Mouse (Mus musculus): ENCODE measurements around the gene 1700016C15Rik. TPM values are rescaled to one million over a fixed set of nuclear protein-coding genes. Genes with fewer than 3 reads are reported as not detected.
A peak's percentile ranks its signal among the peaks of the same experiment; 100 is the strongest.

Gene 1700016C15Rik
- polyA plus RNA-seq, 1 experiment from 2014 or later = 1.8 TPM

DNA sequence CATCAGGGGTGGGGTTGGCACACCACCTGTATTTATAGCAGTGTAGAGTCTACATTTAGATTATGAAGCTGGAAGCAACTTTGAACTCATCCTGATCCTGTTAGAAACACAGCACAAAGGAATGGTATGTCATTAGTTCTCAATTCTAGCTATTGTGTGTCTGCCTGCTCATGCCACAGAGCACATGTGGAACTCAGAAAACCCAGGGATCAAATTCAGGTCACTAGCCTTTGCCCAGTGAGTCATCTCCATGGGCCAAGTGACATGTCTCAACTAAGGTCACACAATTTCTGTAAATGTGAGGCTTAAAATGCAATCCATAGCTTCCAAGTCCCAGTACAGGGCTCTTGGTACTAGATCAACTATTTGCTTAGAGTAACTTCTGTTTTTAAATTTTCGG lies 12.5 kb downstream of the 1700016C15Rik start:
- TF ChIP-seq CTCF (IDR thresholded peaks at IDR 0.05) = no peak
- ChIA-PET POLR2A (interaction anchor here (0.6 kb wide), 1 partner anchor 15 kb away, joined by 3 read pairs; no protein-coding TSS in a partner anchor), CTCF (interaction anchor here (1.0 to 2.0 kb wide), 2 partner anchors 15 to 40 kb away, joined by 3 to 6 read pairs; no protein-coding TSS in a partner anchor)
- in situ Hi-C loops (cut with MboI; ENCODE audit: low pct_unique_long_range_greater_than_20kb) = no loop called here
- no peaks in the 10 kb centered on the region for H3K27me3 ChIP-seq
- ATAC-seq (no peak), DNase-seq (ENCODE audit: low read depth, low spot score) (no peak)

GRCm38 (mm10) chr1:177744521-177745325 lies 15.1 kb downstream of the 1700016C15Rik start:
- ChIA-PET POLR2A (no interaction called here), CTCF (interaction anchor here (1.3 kb wide), 1 partner anchor 9 kb away, joined by 3 read pairs; no protein-coding TSS in a partner anchor)
- in situ Hi-C loops (cut with MboI; ENCODE audit: low pct_unique_long_range_greater_than_20kb) = no loop called here
- DNase-seq (ENCODE audit: low read depth, low spot score) = no peak
- no peak for TF ChIP-seq CTCF (IDR thresholded peaks at IDR 0.05)
- no peak for ATAC-seq
- no peaks in the 10 kb centered on the region for H3K27me3 ChIP-seq

DNA sequence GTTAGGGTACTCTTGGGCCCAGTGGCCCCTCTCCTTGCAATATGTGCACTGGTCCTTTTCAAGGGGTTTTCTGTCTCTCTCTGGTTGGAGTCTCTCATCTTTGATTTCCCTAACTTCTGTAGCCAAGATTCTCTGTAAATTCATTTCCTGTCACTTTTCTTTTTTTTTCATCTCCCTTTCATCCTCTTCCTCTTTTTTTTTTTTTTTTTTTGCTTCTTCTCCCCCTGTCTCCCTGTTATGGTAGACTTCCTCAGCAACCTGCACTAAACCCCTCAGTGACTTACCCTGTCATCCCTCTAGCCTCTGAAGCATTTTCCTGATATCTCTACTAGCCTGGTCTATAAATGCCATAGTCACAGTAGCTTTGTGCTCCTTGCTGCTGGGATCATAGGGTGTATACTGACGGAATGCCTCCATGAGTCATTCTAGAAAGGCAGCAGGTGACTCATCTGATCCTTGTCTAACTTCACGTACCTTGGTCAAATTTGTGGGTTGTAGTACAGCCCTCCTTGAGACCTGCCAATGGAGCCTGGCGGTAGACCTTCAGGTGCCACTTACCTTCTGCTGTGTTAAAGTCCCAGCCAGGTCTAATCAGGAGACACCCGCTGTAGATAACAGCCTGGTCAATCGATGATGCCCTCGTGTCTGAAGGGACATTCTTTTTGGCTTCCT lies 18.4 kb downstream of the 1700016C15Rik start:
- ChIA-PET POLR2A (no interaction called here), CTCF (no interaction called here)
- DNase-seq (ENCODE audit: low read depth, low spot score) = no peak
- in situ Hi-C loops (cut with MboI; ENCODE audit: low pct_unique_long_range_greater_than_20kb) = no loop called here
- no peak for ATAC-seq
- TF ChIP-seq CTCF (IDR thresholded peaks at IDR 0.05) = no peak
- no peaks in the 10 kb centered on the region for H3K27me3 ChIP-seq

DNA sequence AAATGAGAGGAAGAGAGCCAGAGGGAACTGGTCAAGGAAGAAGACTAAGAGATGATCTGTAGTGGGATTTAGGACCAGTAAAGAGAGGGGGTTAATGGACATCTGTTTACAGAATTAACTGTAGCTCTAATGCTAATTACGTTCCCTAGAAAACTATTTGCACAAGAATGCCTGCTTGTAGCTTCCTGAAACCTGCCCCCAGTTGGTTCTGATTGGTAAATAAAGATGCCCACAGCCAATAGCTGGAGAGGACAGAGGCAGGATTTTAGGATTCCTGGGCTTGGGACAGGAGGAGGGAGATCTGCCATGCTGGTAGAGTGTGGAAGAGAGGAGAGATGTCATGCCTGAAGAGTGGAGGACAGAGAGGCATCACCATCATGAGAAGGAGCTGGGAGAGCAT lies 23.9 kb downstream of the 1700016C15Rik start:
- no peaks in the 10 kb centered on the region for H3K27me3 ChIP-seq
- in situ Hi-C loops (cut with MboI; ENCODE audit: low pct_unique_long_range_greater_than_20kb) = no loop called here
- DNase-seq (ENCODE audit: low read depth, low spot score) (no peak), ATAC-seq (no peak)
- TF ChIP-seq CTCF (IDR thresholded peaks at IDR 0.05) = no peak
- ChIA-PET CTCF (interaction anchor here (1.4 kb wide), 1 partner anchor 16 kb away, joined by 6 read pairs; no protein-coding TSS in a partner anchor), POLR2A (no interaction called here)

GRCm38 (mm10) chr1:177757249-177757648 lies 27.6 kb downstream of the 1700016C15Rik start:
- no peaks in the 10 kb centered on the region for H3K27me3 ChIP-seq
- POLR2A ChIA-PET = interaction anchor here (0.8 kb wide), 1 partner anchor 15 kb away, joined by 3 read pairs; no protein-coding TSS in a partner anchor
- CTCF ChIA-PET = interaction anchor here (1.7 to 1.9 kb wide), 2 partner anchors 15 to 18 kb away, joined by 4 to 6 read pairs; no protein-coding TSS in a partner anchor
- DNase-seq (ENCODE audit: low read depth, low spot score) = no peak
- in situ Hi-C loops (cut with MboI; ENCODE audit: low pct_unique_long_range_greater_than_20kb) = no loop called here
- TF ChIP-seq CTCF (IDR thresholded peaks at IDR 0.05) = no peak
- ATAC-seq = no peak

DNA sequence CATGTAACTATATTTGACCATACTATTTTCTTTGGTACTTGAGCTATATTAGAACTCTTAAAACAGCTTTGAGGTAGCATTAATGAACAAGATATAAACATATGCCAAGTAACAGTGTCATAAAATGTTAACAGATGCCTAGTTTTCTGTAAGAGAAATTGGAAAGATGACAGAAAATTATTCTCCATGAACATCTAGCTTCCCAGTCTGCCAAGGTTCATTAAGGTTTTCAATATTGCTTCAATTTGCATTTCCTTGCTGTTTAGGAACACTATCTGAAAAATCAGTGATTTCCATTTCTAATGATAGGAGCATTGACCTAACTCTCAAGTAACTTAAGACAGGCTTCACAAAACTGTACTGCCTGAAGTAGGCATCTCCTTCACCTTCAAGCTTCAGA lies 39.3 kb downstream of the 1700016C15Rik start:
- no peak for TF ChIP-seq CTCF (IDR thresholded peaks at IDR 0.05)
- in situ Hi-C loops (cut with MboI; ENCODE audit: low pct_unique_long_range_greater_than_20kb) = no loop called here
- no peak for ATAC-seq
- POLR2A ChIA-PET = interaction anchor here (0.6 kb wide), 1 partner anchor 1172 kb away, joined by 3 read pairs; no protein-coding TSS in a partner anchor
- no peaks in the 10 kb centered on the region for H3K27me3 ChIP-seq
- CTCF ChIA-PET = interaction anchor here (1.1 to 1.8 kb wide), 2 partner anchors 11 to 15 kb away, joined by 3 to 6 read pairs; no protein-coding TSS in a partner anchor
- no peak for DNase-seq (ENCODE audit: low read depth, low spot score)

DNA sequence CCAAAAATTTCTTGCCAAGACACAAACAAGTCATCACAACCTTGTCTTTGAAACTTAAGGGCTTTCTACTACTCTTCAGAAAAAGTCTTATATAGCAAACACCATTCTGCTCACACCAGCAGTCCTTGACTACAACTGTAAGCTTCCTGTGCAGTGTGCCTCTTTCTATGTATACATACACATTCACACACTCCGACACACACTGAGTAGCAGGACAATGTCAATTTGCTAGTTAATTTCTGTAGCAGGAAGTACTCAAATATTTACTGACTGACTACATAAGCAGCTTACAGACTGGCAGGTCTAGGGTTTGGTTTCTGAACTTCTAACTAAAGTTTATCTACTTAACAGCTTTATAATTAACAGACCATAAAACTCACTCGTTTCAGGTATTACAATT lies 47.8 kb downstream of the 1700016C15Rik start:
- ChIA-PET POLR2A (interaction anchor here (1.0 kb wide), 1 partner anchor 74 kb away, joined by 3 read pairs; no protein-coding TSS in a partner anchor), CTCF (interaction anchor here (1.2 to 1.3 kb wide), 3 partner anchors 12 to 74 kb away, joined by 3 read pairs; no protein-coding TSS in a partner anchor)
- in situ Hi-C loops (cut with MboI; ENCODE audit: low pct_unique_long_range_greater_than_20kb) = no loop called here
- TF ChIP-seq CTCF (IDR thresholded peaks at IDR 0.05) = no peak
- ATAC-seq (no peak), DNase-seq (ENCODE audit: low read depth, low spot score) (no peak)
- no peaks in the 10 kb centered on the region for H3K27me3 ChIP-seq

GRCm38 (mm10) chr1:177792835-177793234 lies 63.2 kb downstream of the 1700016C15Rik start:
- H3K27me3 ChIP-seq = no peaks in the 10 kb centered on the region
- in situ Hi-C loops (cut with MboI; ENCODE audit: low pct_unique_long_range_greater_than_20kb) = loop anchor here (5.0 kb wide), 1 partner anchor 81 kb away; no protein-coding TSS in a partner anchor
- ATAC-seq (no peak), DNase-seq (ENCODE audit: low read depth, low spot score) (no peak)
- ChIA-PET CTCF (interaction anchor here (0.8 to 1.3 kb wide), 4 partner anchors 15 to 90 kb away, joined by 3 read pairs; no protein-coding TSS in a partner anchor), POLR2A (no interaction called here)
- no peak for TF ChIP-seq CTCF (IDR thresholded peaks at IDR 0.05)

DNA sequence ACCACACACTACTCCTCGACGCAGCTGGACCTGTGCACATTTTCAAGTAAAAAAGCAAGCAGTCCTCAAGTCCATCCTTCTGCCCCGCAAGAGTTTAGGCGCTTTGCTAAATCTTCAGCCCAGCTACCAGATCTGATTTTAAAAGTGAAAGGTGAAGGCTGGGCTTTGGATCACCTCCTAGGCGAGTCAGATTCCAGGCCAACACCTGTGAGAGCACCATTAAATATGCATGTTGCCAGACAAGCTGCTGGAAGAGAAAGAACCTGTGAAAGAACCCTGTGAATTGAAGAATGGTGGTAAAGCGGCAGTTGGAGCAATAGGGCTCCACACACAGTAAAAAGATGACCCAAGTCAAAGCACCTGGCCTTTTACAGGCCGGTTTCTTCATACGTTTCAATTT lies 65.3 kb downstream of the 1700016C15Rik start:
- DNase-seq (ENCODE audit: low read depth, low spot score) (no peak), ATAC-seq (no peak)
- ChIA-PET POLR2A (no interaction called here), CTCF (interaction anchor here (1.2 to 1.4 kb wide), 2 partner anchors 13 to 86 kb away, joined by 3 to 4 read pairs; no protein-coding TSS in a partner anchor)
- H3K27me3 ChIP-seq = no peaks in the 10 kb centered on the region
- in situ Hi-C loops (cut with MboI; ENCODE audit: low pct_unique_long_range_greater_than_20kb) = loop anchor here (5.0 kb wide), 1 partner anchor 83 kb away; no protein-coding TSS in a partner anchor
- no peak for TF ChIP-seq CTCF (IDR thresholded peaks at IDR 0.05)

- in situ Hi-C loops (cut with MboI; ENCODE audit: low pct_unique_long_range_greater_than_20kb) = no loop called here
- TF ChIP-seq CTCF (IDR thresholded peaks at IDR 0.05) = no peak
- DNase-seq (ENCODE audit: low read depth, low spot score) (no peak), ATAC-seq (peak; percentile 15)
- ChIA-PET CTCF (interaction anchor here (1.4 kb wide), 1 partner anchor 13 kb away, joined by 4 read pairs; no protein-coding TSS in a partner anchor), POLR2A (no interaction called here)
- no peaks in the 10 kb centered on the region for H3K27me3 ChIP-seq
Observed at GRCm38 (mm10) chr1:177795421-177796192, 66.0 kb downstream of the 1700016C15Rik start.

All from Patski (cell line).